Mouse (Mus musculus): Measurements from ENCODE around the gene Ptpn5.

GRCm38 (mm10) chr7:47050766-47051165 is 82.7 kb downstream of the Ptpn5 start:
- no peak for TF ChIP-seq CTCF (IDR thresholded peaks at IDR 0.05; ENCODE audit: low read depth, low read length)
- no peak for TF ChIP-seq POLR2A (IDR thresholded peaks at IDR 0.05; ENCODE audit: extremely low read depth, insufficient read depth, low read length)
